Mouse (Mus musculus): ENCODE results near the gene Fam20b. TPM values are rescaled to one million over a fixed set of nuclear protein-coding genes. Genes with fewer than 3 reads are reported as not detected.
A peak's percentile ranks its signal among the peaks of the same experiment; 100 is the strongest.

The Fam20b gene
- polyA plus RNA-seq, 1 experiment from 2014 or later: 45.5 TPM

DNA sequence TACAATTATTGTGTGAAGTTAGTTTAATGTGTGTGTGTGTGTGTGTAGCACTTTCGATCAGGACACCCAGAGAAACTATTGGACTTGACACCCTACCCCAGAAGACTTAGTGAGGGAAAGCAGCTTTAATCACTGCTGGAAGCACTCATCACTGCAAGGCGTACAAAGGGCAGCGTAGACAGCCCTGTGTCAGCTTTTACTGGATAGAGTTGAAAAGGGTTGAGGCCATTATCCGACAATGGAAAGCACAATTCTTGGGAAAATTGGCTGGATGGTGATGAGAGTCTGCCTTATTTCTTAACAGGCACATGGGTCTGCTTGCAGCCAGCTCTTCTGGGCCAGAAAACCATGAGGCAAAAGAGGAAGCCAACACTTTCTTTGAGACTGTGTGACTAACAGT is 1.2 kb upstream of the Fam20b start:
- WGBS: 65% methylated on average over 4 of the region's 4 CpGs
- Histone ChIP-seq H3K9me3 (no peaks in the 10 kb centered on the region), H3K9ac (no peak overlapping the region), H3K36me3 (no peaks in the 10 kb centered on the region), H3K4me2 (replicated peaks) (peak overlapping the region; percentile 66; the same call in 1 of the 2 replicates), H3K27me3 (replicated peaks) (no peaks in the 10 kb centered on the region), H3K4me1 (replicated peaks) (peaks cover 8% of the 10 kb centered on the region; the same call in 1 of the 2 replicates), H3K27ac (no peak overlapping the region), H3K4me3 (replicated peaks) (no peak overlapping the region)
- ATAC-seq: no peak

GRCm38 (mm10) chr1:156718286-156718949 is 468 bp downstream of the Fam20b start:
- Histone ChIP-seq H3K9ac (peak overlapping the region; percentile 80), H3K4me2 (replicated peaks) (peak overlapping the region; percentile 66), H3K4me1 (replicated peaks) (peaks cover 8% of the 10 kb centered on the region; the same call in 1 of the 2 replicates), H3K4me3 (replicated peaks) (peak overlapping the region; percentile 77), H3K27me3 (replicated peaks) (no peaks in the 10 kb centered on the region), H3K36me3 (no peaks in the 10 kb centered on the region), H3K9me3 (no peaks in the 10 kb centered on the region), H3K27ac (peak overlapping the region; percentile 91)
- under 1% methylated on average over 52 of the region's 73 CpGs for WGBS
- ATAC-seq: peak; percentile 84

DNA sequence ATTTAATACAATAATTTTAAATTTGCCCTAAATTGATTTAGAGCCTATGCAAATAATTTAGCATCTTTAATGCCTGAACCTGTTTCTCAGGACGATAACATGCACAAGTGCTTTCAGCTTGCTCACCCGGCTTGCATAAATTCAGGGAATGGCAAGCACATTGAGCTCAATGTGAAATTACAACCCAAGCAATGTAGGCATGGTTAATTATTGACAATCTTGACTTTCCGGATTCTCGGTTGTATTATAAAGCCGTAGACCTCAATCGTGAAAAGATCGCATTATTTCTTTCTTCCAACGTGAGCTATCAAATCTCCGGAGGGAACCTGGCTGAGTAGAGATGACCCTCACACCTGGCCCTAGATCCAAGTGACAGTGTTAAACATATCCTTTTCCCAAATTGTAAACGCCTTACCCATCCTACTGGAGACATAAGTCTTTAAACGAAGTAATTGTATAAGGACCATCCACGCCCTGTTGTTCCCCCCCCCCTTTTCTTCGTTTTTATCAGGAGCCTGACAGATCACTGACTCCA is 1.1 kb downstream of the Fam20b start:
- Histone ChIP-seq H3K9me3 (no peaks in the 10 kb centered on the region), H3K9ac (peak overlapping the region; percentile 80), H3K36me3 (no peaks in the 10 kb centered on the region), H3K4me1 (replicated peaks) (0 out of 2 replicates have a peak, but pooled peaks cover 8% of the 10 kb centered on the region), H3K27ac (peak overlapping the region; percentile 91), H3K4me3 (replicated peaks) (peak overlapping the region; percentile 77), H3K27me3 (replicated peaks) (no peaks in the 10 kb centered on the region), H3K4me2 (replicated peaks) (peak overlapping the region; percentile 66)
- peak; percentile 22; the same call in 1 of the 2 replicates for ATAC-seq
- 11% methylated on average over 13 of the region's 13 CpGs for WGBS

DNA sequence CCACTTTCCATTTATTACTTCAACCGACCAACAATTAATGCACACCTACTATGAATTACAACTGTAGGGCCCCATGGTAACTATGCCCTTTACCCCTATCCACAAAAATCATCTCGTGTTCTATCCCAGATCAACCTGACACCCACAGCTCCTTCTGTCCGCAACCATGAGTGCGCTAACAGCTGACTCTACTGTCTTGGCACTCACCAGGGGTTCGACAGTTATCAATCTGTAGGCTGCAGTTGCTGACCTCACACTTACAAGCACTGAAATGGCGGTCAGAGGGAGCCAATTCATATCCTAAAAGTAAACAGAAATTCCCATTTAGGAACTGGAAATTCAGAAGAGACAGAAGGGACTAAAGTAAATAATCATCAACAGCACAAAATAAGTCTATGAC is 2.2 kb downstream of the Fam20b start:
- Histone ChIP-seq H3K4me3 (replicated peaks) (no peak overlapping the region), H3K27ac (no peak overlapping the region), H3K27me3 (replicated peaks) (no peaks in the 10 kb centered on the region), H3K9ac (no peak overlapping the region), H3K4me1 (replicated peaks) (0 out of 2 replicates have a peak, but pooled peaks cover 8% of the 10 kb centered on the region), H3K36me3 (no peaks in the 10 kb centered on the region), H3K4me2 (replicated peaks) (no peak overlapping the region), H3K9me3 (no peaks in the 10 kb centered on the region)
- WGBS: 65% methylated on average over 6 of the region's 6 CpGs
- ATAC-seq: no peak

DNA sequence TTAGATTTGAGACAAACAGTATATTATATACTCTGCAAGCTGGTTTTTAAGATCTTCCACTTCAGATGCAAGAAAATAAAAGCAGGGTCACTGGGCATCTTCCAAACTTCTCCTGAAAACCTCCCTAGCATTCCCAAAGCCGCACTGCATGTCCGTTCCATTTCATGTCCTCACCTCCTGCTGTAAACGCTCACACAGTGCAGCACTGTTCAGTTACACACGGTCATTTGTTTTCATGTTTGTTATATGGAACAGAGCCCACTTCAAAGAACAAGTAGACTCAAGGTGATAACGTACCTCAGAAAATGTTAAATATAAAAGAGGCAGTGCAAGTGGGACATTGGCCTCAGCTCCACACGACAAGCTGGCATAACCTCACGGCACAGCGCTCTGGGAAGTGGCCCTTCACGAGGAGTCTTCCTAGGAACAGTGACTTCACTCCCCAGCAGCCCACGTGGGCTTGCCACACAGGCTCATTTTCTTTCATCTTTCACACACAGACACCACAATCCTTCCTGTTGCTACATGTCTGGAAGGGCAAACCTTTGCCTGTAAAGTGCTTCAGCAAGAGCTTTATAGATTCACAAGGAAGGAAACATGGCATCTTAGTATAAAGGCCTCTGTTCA is 8.3 kb downstream of the Fam20b start:
- H3K4me2 ChIP-seq (replicated peaks): no peak overlapping the region
- no peak overlapping the region for H3K27ac ChIP-seq
- H3K4me3 ChIP-seq (replicated peaks): no peak overlapping the region
- H3K9ac ChIP-seq: no peak overlapping the region
- H3K4me1 ChIP-seq (replicated peaks): no peaks in the 10 kb centered on the region
- no peaks in the 10 kb centered on the region for H3K9me3 ChIP-seq
- 68% methylated on average over 10 of the region's 10 CpGs for WGBS
- H3K27me3 ChIP-seq (replicated peaks): no peaks in the 10 kb centered on the region
- 0 out of 2 replicates have a peak, but pooled peaks cover 4% of the 10 kb centered on the region for H3K36me3 ChIP-seq
- ATAC-seq: no peak

DNA sequence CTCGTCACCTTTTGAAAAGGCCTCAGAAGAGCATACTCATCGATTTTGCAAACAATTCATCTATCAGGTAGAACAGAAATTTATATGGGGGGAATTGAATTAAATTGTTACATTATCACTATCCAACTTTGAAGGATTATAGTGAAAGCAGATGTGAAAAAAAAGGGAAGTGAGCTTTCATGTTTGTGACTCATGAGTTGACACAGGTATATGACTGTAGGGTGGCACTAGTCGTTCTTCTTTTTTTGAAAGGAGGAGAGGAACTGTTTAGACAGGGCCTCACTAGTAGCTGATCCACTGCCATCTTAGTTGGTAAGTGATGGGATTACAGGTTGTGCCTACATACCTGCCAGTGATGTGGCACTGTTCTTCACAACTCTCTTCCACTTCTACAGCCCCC is 10.2 kb downstream of the Fam20b start:
- H3K4me1 ChIP-seq (replicated peaks): no peaks in the 10 kb centered on the region
- H3K9me3 ChIP-seq: no peaks in the 10 kb centered on the region
- H3K36me3 ChIP-seq: 0 out of 2 replicates have a peak, but pooled peaks cover 11% of the 10 kb centered on the region
- H3K27me3 ChIP-seq (replicated peaks): no peaks in the 10 kb centered on the region
- H3K9ac ChIP-seq: no peak overlapping the region
- no peak for ATAC-seq
- no peak overlapping the region for H3K27ac ChIP-seq
- H3K4me2 ChIP-seq (replicated peaks): no peak overlapping the region
- H3K4me3 ChIP-seq (replicated peaks): no peak overlapping the region
- 82% methylated on average over 3 of the region's 3 CpGs for WGBS

- no peak overlapping the region for H3K27ac ChIP-seq
- no peaks in the 10 kb centered on the region for H3K9me3 ChIP-seq
- no peak overlapping the region for H3K4me2 ChIP-seq (replicated peaks)
- H3K36me3 ChIP-seq: peaks cover 11% of the 10 kb centered on the region; the same call in 1 of the 2 replicates
- H3K4me3 ChIP-seq (replicated peaks): no peak overlapping the region
- H3K4me1 ChIP-seq (replicated peaks): no peaks in the 10 kb centered on the region
- 76% methylated on average over 10 of the region's 10 CpGs for WGBS
- no peaks in the 10 kb centered on the region for H3K27me3 ChIP-seq (replicated peaks)
- H3K9ac ChIP-seq: no peak overlapping the region
- ATAC-seq: no peak
Observed at GRCm38 (mm10) chr1:156705696-156706285, 13.1 kb downstream of the Fam20b start.

- H3K9ac ChIP-seq: no peak overlapping the region
- H3K36me3 ChIP-seq: peaks cover 17% of the 10 kb centered on the region
- H3K4me1 ChIP-seq (replicated peaks): no peaks in the 10 kb centered on the region
- H3K9me3 ChIP-seq: no peaks in the 10 kb centered on the region
- no peak overlapping the region for H3K27ac ChIP-seq
- no peak for ATAC-seq
- WGBS: 90% methylated on average over 4 of the region's 4 CpGs
- no peak overlapping the region for H3K4me2 ChIP-seq (replicated peaks)
- no peaks in the 10 kb centered on the region for H3K27me3 ChIP-seq (replicated peaks)
- no peak overlapping the region for H3K4me3 ChIP-seq (replicated peaks)
Observed at GRCm38 (mm10) chr1:156703444-156703843, 15.4 kb downstream of the Fam20b start.

- Histone ChIP-seq H3K27ac (no peak overlapping the region), H3K9me3 (no peaks in the 10 kb centered on the region), H3K4me1 (replicated peaks) (no peaks in the 10 kb centered on the region), H3K4me3 (replicated peaks) (no peak overlapping the region), H3K27me3 (replicated peaks) (no peaks in the 10 kb centered on the region), H3K9ac (no peak overlapping the region), H3K36me3 (peaks cover 18% of the 10 kb centered on the region), H3K4me2 (replicated peaks) (no peak overlapping the region)
- no peak for ATAC-seq
- 93% methylated on average over 7 of the region's 7 CpGs for WGBS
Observed at GRCm38 (mm10) chr1:156702151-156702550, 16.7 kb downstream of the Fam20b start.

- 82% methylated on average over 7 of the region's 7 CpGs for WGBS
- H3K27me3 ChIP-seq (replicated peaks): no peaks in the 10 kb centered on the region
- no peak overlapping the region for H3K27ac ChIP-seq
- no peaks in the 10 kb centered on the region for H3K9me3 ChIP-seq
- no peak overlapping the region for H3K4me3 ChIP-seq (replicated peaks)
- ATAC-seq: no peak
- no peaks in the 10 kb centered on the region for H3K4me1 ChIP-seq (replicated peaks)
- H3K36me3 ChIP-seq: peaks cover 43% of the 10 kb centered on the region
- no peak overlapping the region for H3K4me2 ChIP-seq (replicated peaks)
- H3K9ac ChIP-seq: no peak overlapping the region
Observed at GRCm38 (mm10) chr1:156686025-156686661, 32.7 kb downstream of the Fam20b start.

DNA sequence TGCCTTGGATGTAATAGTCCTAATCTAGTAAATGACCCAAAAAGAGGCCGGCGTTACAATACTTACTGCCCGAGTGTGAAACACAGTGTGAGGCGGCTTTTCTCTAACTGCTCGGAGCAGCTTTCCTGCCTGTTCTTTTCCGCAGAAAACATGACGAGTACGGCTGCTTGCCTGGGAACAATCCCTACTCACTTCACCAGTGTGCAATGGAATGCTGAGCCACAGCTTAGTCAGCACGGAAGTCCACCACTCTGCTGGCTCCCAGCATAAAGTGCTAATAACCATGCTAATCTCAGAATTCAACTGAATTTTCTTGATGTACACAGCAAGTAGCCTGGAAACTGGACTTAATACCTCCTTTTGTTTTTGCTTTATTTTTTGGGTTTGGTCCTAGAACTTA is 39.3 kb downstream of the Fam20b start:
- ATAC-seq: no peak
- Histone ChIP-seq H3K4me2 (replicated peaks) (no peak overlapping the region), H3K9ac (no peak overlapping the region), H3K27me3 (replicated peaks) (no peaks in the 10 kb centered on the region), H3K4me1 (replicated peaks) (no peaks in the 10 kb centered on the region), H3K9me3 (no peaks in the 10 kb centered on the region), H3K27ac (no peak overlapping the region), H3K36me3 (peaks cover 14% of the 10 kb centered on the region; the same call in 1 of the 2 replicates), H3K4me3 (replicated peaks) (no peak overlapping the region)
- WGBS: 91% methylated on average over 9 of the region's 9 CpGs

DNA sequence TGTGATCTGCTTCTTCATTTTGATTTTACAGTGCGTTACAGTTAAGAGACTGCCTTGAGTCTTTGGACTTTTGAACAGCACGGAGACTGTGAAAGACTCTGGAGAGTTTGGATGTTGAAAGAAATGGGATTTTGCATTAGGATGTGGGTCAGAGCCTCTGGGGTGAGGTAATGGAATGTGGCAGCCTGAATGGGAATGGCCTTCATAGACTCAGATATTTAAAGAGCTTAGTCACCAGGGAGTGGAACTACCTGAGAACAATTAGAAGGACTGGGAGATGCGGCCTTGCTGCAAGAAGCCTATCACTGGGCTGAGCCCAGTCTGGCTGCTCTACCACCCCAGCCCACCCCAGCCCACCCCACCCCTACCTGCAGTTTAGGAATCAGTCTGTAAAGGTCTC is 41.7 kb downstream of the Fam20b start:
- Histone ChIP-seq H3K4me2 (replicated peaks) (no peak overlapping the region), H3K27me3 (replicated peaks) (no peaks in the 10 kb centered on the region), H3K27ac (no peak overlapping the region), H3K4me3 (replicated peaks) (no peak overlapping the region), H3K9me3 (no peaks in the 10 kb centered on the region), H3K36me3 (peaks cover 7% of the 10 kb centered on the region; the same call in 1 of the 2 replicates), H3K9ac (no peak overlapping the region), H3K4me1 (replicated peaks) (peaks cover 3% of the 10 kb centered on the region; the same call in 1 of the 2 replicates)
- 91% methylated on average over 3 of the region's 3 CpGs for WGBS
- ATAC-seq: no peak

All from intestine, embryonic 15.5 days (tissue).